Mouse (Mus musculus) CH12.LX (cell line): ENCODE results near the gene Zdhhc4. TPM values are rescaled to one million over a fixed set of nuclear protein-coding genes. Genes with fewer than 3 reads are reported as not detected.

Experiments used
- DNase-seq: peaks from one replicate; pipeline ENCODE4 v3.0.0-alpha.2; 2013; ENCODE audit errors: extremely low read depth
- H3K27ac ChIP-seq: 2 replicates; pipeline ENCODE4 v1.5.1; 2012; ENCODE audit warnings: low read depth, mild to moderate bottlenecking, control low read depth, moderate library complexity; ENCODE audit not compliant: insufficient read depth
- H3K27me3 ChIP-seq: replicated peaks from 2 replicates; pipeline ENCODE3; 2012; ENCODE audit warnings: inconsistent platforms
- H3K36me3 ChIP-seq, 2 experiments: replicated peaks in 1 of 2; 2 replicates each; pipeline versions ENCODE3 to v1.6.1; 2012; ENCODE audit warnings: inconsistent platforms in 1 of 2, low read length in 1 of 2, mild to moderate bottlenecking in 1 of 2, mixed read lengths in 1 of 2, moderate library complexity in 1 of 2; ENCODE audit not compliant: control insufficient read depth in 1 of 2, insufficient read depth in 1 of 2
- H3K4me1 ChIP-seq, 2 experiments: 2 replicates each; pipeline ENCODE4 v1.6.1; 2012; ENCODE audit warnings: inconsistent platforms in 1 of 2, moderate library complexity in 1 of 2; ENCODE audit not compliant: insufficient read depth in 2 of 2, control insufficient read depth in 1 of 2
- H3K4me2 ChIP-seq: 2 replicates; pipeline ENCODE4 v1.6.1; 2012; ENCODE audit warnings: low read depth, mild to moderate bottlenecking, control low read depth; ENCODE audit not compliant: poor library complexity, insufficient read depth, severe bottlenecking
- H3K4me3 ChIP-seq, 3 experiments: fragments of 150-350 bp in 1 of 3; sonication (generic) in 1 of 3; replicated peaks in 1 of 3; 2 replicates each; pipeline versions ENCODE3 to v1.5.1; 2011 to 2012; ENCODE audit warnings: low read depth in 2 of 3, low read length in 2 of 3, mild to moderate bottlenecking in 2 of 3, moderate library complexity in 2 of 3, control low read depth in 1 of 3, improper control_type of control experiment in 1 of 3, inconsistent platforms in 1 of 3, mixed read lengths in 1 of 3; ENCODE audit not compliant: poor library complexity in 1 of 3
- H3K79me2 ChIP-seq: replicated peaks from 2 replicates; pipeline ENCODE4 v1.6.1; 2012; ENCODE audit warnings: mild to moderate bottlenecking, moderate library complexity; ENCODE audit not compliant: control insufficient read depth, poor library complexity, insufficient read depth, severe bottlenecking; ENCODE audit errors: extremely low read depth
- H3K9ac ChIP-seq: 2 replicates; pipeline ENCODE4 v1.6.1; 2012; ENCODE audit warnings: low read depth, mild to moderate bottlenecking, control low read depth, moderate library complexity; ENCODE audit not compliant: insufficient read depth
- H3K9me3 ChIP-seq: replicated peaks from 2 replicates; pipeline ENCODE3; 2012; ENCODE audit warnings: low read length, inconsistent platforms, mixed read lengths
- BHLHE40 ChIP-seq: IDR thresholded peaks from 2 replicates; pipeline ENCODE4 v1.6.1; 2011; ENCODE audit warnings: mild to moderate bottlenecking, low read depth, low read length, improper control_type of control experiment
- CTCF ChIP-seq, 2 experiments: IDR thresholded peaks in 1 of 2; conservative IDR thresholded peaks in 1 of 2; 2 replicates each; pipeline ENCODE4 v1.5.1; 2011 to 2012; ENCODE audit warnings: low read depth in 2 of 2, low read length in 2 of 2, improper control_type of control experiment in 1 of 2, inconsistent platforms in 1 of 2, mild to moderate bottlenecking in 1 of 2, moderate library complexity in 1 of 2
- ELF1 ChIP-seq: IDR thresholded peaks from 2 replicates; pipeline ENCODE4 v1.6.1; 2014; ENCODE audit warnings: low read depth, mild to moderate bottlenecking, inconsistent platforms, low read length, improper control_type of control experiment
- EP300 ChIP-seq: IDR thresholded peaks from 2 replicates; pipeline ENCODE4 v1.6.1; 2011; ENCODE audit warnings: low read length, improper control_type of control experiment
- ETS1 ChIP-seq: conservative IDR thresholded peaks from 2 replicates; pipeline ENCODE4 v1.6.1; 2012; ENCODE audit warnings: low read depth, mild to moderate bottlenecking, inconsistent platforms, low read length, improper control_type of control experiment, moderate library complexity
- HCFC1 ChIP-seq: IDR thresholded peaks from 2 replicates; pipeline ENCODE4 v1.6.1; 2012; ENCODE audit warnings: low read depth, mild to moderate bottlenecking, inconsistent platforms, low read length, improper control_type of control experiment
- JUN ChIP-seq: IDR thresholded peaks from 2 replicates; pipeline ENCODE4 v1.6.1; 2011; ENCODE audit warnings: low read depth, mild to moderate bottlenecking, low read length, improper control_type of control experiment, moderate library complexity; ENCODE audit not compliant: insufficient read depth
- JUND ChIP-seq: conservative IDR thresholded peaks from 2 replicates; pipeline ENCODE4 v1.6.1; 2011; ENCODE audit warnings: low read depth, low read length, improper control_type of control experiment
- KAT2A ChIP-seq: IDR thresholded peaks from 2 replicates; pipeline ENCODE4 v1.6.1; 2012; ENCODE audit warnings: low read length, improper control_type of control experiment, inconsistent platforms; ENCODE audit not compliant: insufficient replicate concordance
- MAFK ChIP-seq: IDR thresholded peaks from 2 replicates; pipeline ENCODE4 v1.6.1; 2011; ENCODE audit warnings: low read length, improper control_type of control experiment; ENCODE audit not compliant: insufficient replicate concordance
- MAX ChIP-seq: IDR thresholded peaks from 2 replicates; pipeline ENCODE4 v1.6.1; 2011; ENCODE audit warnings: low read length, improper control_type of control experiment
- MAZ ChIP-seq: IDR thresholded peaks from 2 replicates; pipeline ENCODE4 v1.6.1; 2012; ENCODE audit warnings: low read depth, mild to moderate bottlenecking, inconsistent platforms, low read length, improper control_type of control experiment, moderate library complexity
- MYC ChIP-seq: IDR thresholded peaks from 2 replicates; pipeline ENCODE4 v1.6.1; 2011; ENCODE audit warnings: low read depth, mild to moderate bottlenecking, improper control_type of control experiment, low read length
- NELFE ChIP-seq: IDR thresholded peaks from 2 replicates; pipeline ENCODE4 v1.6.1; 2011; ENCODE audit warnings: low read depth, low read length, improper control_type of control experiment
- PAX5 ChIP-seq: IDR thresholded peaks from 2 replicates; pipeline ENCODE4 v1.6.1; 2012; ENCODE audit warnings: low read length, inconsistent platforms, mixed read lengths
- POLR2A ChIP-seq: IDR thresholded peaks from 2 replicates; pipeline ENCODE4 v1.6.1; 2011; ENCODE audit warnings: low read depth, mild to moderate bottlenecking, improper control_type of control experiment, low read length
- POLR2AphosphoS2 ChIP-seq: IDR thresholded peaks from 2 replicates; pipeline ENCODE4 v1.6.1; 2011; ENCODE audit warnings: low read depth, low read length, improper control_type of control experiment
- RAD21 ChIP-seq: IDR thresholded peaks from 2 replicates; pipeline ENCODE4 v1.6.1; 2011; ENCODE audit warnings: low read depth, mild to moderate bottlenecking, low read length, improper control_type of control experiment, moderate library complexity
- SIN3A ChIP-seq: IDR thresholded peaks from 2 replicates; pipeline ENCODE4 v1.6.1; 2012; ENCODE audit warnings: low read length, improper control_type of control experiment, inconsistent platforms
- TCF12 ChIP-seq: IDR thresholded peaks from 2 replicates; pipeline ENCODE4 v1.6.1; 2014; ENCODE audit warnings: low read depth, mild to moderate bottlenecking, inconsistent platforms, low read length, improper control_type of control experiment
- ZC3H11A ChIP-seq: IDR thresholded peaks from 2 replicates; pipeline ENCODE4 v1.6.1; 2012; ENCODE audit warnings: low read depth, mild to moderate bottlenecking, inconsistent platforms, low read length, improper control_type of control experiment
- ZNF384 ChIP-seq: IDR thresholded peaks from 2 replicates; pipeline ENCODE4 v1.6.1; 2012; ENCODE audit warnings: low read depth, low read length, improper control_type of control experiment, inconsistent platforms
- dilution Hi-C: fragments of 300-500 bp; cut with MboI; formaldehyde crosslinking; loops from 2 replicates; pipeline ENCODE4 v1.14.3; 2020; ENCODE audit warnings: low sequenced_read_pairs; ENCODE audit not compliant: extremely low pct_unique_long_range_greater_than_20kb, extremely low pct_ligation_motif_present
- in situ Hi-C: fragments of 300-500 bp; cut with MboI; formaldehyde crosslinking; loops from 3 replicates; pipeline ENCODE4 v1.14.3; 2019; ENCODE audit warnings: low sequenced_read_pairs, low pct_ligation_motif_present, low pct_unique_long_range_greater_than_20kb, mixed read lengths
- polyA plus RNA-seq: library from polyadenylated mRNA; unstranded; fragments of >175 nt; gene quantifications from 2 replicates; pipeline ENCODE4 v1.2.1, GENCODE M21; 2012; ENCODE audit warnings: low read depth; ENCODE audit not compliant: insufficient read length
- total RNA-seq, 2 experiments: library from RNA; depleted of rRNA; stranded (reverse); fragments of 300-350 nt in 1 of 2; fragments of >200 nt in 1 of 2; gene quantifications; 2 replicates each; pipeline ENCODE4 v1.2.3; 2012 to 2014

Zdhhc4 gene
- total and polyA plus RNA-seq, 3 experiments: 16.3 to 51.5 (median 19.9) TPM

DNA sequence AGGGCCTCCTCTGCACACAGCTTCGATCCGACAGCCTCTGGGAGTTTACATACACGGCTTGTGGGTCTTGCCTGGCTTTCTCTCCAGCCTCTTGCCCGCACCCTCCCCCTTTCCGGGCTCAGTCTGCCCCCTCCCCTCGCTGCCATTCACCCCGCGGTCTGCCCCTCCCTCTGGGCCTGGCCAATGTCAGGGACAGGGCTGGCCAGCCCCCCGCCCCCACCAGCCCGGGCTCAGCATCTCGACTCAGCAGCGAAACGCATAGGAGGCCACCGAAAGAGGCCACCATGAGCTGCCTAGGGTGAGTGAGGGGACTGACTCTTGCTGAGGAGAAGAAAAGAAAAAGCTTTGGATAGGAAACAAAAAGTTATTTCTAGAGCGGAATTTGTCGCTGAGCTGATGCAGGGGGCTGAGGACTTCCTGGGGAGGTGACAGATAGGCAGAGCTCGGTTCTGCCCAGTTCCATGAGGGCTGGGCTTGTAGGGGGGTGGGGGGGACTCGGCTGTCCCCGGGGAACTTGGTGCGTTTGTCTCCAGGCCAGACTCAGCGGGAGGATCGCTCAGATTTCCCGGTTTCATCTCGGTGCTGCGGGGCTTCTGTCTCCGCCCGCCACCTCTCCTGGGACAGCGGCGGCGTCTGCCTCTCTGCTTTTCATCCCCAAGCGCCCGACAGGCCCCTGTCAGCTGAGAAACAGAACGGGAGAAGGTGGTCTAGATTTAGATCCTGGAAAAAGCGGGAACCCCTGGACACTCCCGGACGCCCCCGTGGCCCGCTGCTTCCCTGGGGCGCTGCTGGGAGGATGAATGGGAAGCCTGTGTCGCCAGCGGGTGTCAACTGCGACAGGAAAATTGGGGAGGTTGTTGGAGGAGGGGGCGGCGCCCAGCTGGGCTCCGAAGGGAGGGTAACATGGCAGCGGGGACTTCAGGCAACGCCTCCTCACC, 34.9 kb upstream of the Zdhhc4 start:
- Histone ChIP-seq H3K27me3 (peaks cover 68% of the 10 kb centered on the region), H3K27ac (no peak overlapping the region), H3K9ac (no peak overlapping the region), H3K4me3 (peak overlapping the region in 1 of 3 experiments; percentile 20), H3K9me3 (peaks cover 6% of the 10 kb centered on the region), H3K4me1 (no peaks in the 10 kb centered on the region), H3K36me3 (no peaks in the 10 kb centered on the region), H3K79me2 (no peaks in the 10 kb centered on the region), H3K4me2 (peak overlapping the region; percentile 83)
- no peak for DNase-seq
- in situ Hi-C loops (no loop called here), dilution Hi-C loops (no loop called here)
- no peak for TF ChIP-seq BHLHE40
- TF ChIP-seq SIN3A: no peak
- TF ChIP-seq MAZ: no peak
- TF ChIP-seq RAD21: no peak
- no peak for TF ChIP-seq NELFE
- no peak for TF ChIP-seq JUN
- no peak for TF ChIP-seq KAT2A
- no peak for TF ChIP-seq ZNF384
- TF ChIP-seq ELF1: no peak
- TF ChIP-seq POLR2AphosphoS2: no peak
- no peak for TF ChIP-seq ETS1
- TF ChIP-seq POLR2A: no peak
- no peak for TF ChIP-seq TCF12
- no peak for TF ChIP-seq PAX5
- no peak for TF ChIP-seq ZC3H11A
- no peak for TF ChIP-seq MAFK
- TF ChIP-seq CTCF (conservative IDR thresholded peaks at IDR 0.05 in 1 of 2, IDR thresholded peaks at IDR 0.05 in 1 of 2; ENCODE audit: low read depth in 2 of 2, low read length in 2 of 2): no peak
- TF ChIP-seq MYC: no peak
- TF ChIP-seq MAX: no peak

- Histone ChIP-seq H3K4me3 (no peak overlapping the region), H3K79me2 (no peaks in the 10 kb centered on the region), H3K27me3 (peaks cover 61% of the 10 kb centered on the region), H3K9ac (no peak overlapping the region), H3K4me2 (no peak overlapping the region), H3K9me3 (peaks cover 6% of the 10 kb centered on the region), H3K4me1 (peaks cover 0 to 5% of the 10 kb centered on the region in 2 experiments; a peak in 2 of 4 replicates), H3K27ac (no peak overlapping the region), H3K36me3 (no peaks in the 10 kb centered on the region)
- dilution Hi-C loops: no loop called here
- TF ChIP-seq PAX5 (no peak), EP300 (no peak), BHLHE40 (no peak), JUND (no peak), MAFK (no peak), ZC3H11A (no peak), NELFE (no peak), MAZ (no peak), KAT2A (no peak), JUN (no peak), POLR2A (no peak), HCFC1 (no peak)
- no peak for DNase-seq
- in situ Hi-C loops: no loop called here
Measured at GRCm38 (mm10) chr5:143361428-143361827, 32.4 kb upstream of the Zdhhc4 start.
